Mouse (Mus musculus) embryo, embryonic 10 days (tissue): ENCODE measurements at regions not wholly inside any gene's neighbourhood (a gene's known extent, or its start where the extent isn't known, plus 50 kb on each side); places are given as distances from the start of the nearest gene placed in this dataset.

Experiments
- DNase-seq: peaks from one replicate; pipeline ENCODE4 v3.0.0-alpha.2; 2015; ENCODE audit warnings: low spot score

DNA sequence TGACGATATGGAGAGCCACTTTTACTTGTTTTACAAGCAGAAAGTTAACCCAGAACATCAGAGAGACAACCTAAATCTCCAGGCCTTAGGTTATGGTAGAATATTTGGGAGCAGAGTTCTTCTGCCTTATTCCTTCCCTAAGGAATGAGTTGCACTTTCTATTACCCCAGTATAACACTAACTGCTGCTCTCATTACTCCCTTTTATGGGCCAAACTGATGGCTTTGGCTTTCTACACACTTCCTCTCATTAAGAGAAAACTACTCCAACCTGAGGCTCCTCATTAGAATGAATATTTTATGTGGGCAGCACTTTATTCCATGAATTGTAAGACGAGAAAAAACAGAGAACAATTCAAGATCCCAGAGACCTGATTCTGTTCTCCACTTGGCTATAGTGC, 289.0 kb upstream of the Tnc start:
- DNase-seq: no peak

DNA sequence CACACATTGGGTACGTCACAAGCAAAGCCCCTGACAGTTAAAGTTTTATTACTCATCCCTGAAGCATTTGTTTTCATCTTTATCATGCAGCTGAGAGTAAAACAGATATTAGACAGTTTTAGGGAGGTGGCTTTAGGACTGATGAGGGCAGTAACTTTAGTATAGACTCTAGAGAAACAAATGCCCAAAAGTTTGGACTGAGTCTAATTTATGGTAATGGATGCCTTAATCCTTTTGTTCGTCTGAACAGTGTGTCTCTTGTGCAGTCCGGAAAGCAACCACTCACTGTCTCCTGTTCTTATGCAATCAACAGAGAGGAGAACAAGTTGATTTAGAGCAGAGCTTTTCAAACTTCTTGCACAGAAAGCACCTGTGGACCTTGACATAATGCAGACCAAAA, 283.4 kb upstream of the Tnc start:
- DNase-seq: peak; percentile 9

DNA sequence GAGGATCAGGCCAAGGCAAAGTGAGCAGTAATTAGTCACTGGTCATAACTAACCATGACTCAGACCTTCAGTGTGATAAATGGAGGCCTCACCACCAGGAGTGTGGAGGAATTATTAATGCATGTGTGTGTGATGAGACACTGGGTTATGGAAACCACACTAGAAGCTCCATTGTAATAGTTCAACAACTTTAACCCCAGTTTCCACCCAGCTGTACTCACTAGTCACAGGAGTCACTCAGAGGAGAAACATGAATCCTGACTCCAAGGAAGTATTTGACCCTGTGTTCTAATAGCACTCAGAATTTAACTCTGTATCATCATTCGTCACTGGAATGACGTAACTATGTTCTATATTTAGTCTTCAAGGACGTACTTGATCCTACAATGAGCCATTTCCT, 277.6 kb upstream of the Tnc start:
- DNase-seq: no peak

DNA sequence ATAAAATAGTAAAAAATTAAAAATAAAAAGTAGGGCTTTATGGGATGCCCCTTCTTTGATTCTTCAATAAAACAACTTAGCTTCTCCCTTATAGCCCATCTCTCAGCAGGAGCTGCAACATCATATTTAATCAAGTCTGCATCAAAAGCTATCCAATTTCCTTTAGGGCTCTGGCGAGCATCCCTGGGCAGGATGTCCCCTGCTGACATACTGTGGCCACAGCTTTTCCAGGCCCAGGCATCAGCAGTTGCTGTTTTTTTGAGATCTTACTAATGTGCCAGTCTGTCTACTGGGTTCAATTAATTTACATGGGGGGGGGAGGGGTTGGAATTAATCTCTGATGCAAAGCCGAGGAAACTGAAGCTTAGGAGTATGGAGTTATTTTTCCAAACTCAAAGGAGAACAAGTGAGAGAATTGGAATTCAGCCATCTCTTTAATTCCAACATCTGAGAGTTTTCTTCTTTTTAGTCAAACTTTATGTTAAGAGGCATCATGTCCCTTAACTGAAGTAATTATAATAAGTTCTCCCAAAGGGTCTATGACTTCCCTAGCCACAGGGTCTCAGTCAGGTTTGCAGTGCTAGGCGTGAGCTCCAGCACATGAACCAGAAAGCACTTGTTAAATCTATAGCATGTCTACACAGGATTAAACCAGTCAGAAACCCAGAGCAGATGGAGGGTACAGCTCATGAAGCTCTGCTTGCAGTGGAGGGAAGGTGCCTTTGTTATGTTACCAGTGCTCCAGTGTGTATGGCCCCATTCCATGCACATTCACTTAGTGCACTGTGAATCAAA, 269.9 kb upstream of the Tnc start:
- no peak for DNase-seq

DNA sequence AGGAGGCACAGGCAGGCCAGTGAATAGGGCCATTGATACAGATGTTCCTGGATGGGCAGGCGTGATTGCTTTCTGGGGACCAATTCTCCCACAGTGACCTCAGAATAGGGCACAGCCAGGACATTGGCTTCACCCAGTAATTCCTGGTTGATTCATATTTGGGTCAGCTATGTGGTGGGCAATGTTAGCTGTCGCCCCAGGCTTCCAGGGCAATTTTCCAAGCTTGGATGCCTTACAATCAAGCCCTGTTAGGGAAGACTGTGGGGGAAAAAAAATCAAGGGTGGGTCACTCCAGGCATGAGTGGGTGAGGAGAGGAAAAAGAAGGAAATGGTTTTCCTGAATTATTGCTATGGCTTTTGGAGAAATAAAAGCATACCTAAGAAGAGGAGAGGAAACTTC, 250.1 kb upstream of the Tnc start:
- no peak for DNase-seq

DNA sequence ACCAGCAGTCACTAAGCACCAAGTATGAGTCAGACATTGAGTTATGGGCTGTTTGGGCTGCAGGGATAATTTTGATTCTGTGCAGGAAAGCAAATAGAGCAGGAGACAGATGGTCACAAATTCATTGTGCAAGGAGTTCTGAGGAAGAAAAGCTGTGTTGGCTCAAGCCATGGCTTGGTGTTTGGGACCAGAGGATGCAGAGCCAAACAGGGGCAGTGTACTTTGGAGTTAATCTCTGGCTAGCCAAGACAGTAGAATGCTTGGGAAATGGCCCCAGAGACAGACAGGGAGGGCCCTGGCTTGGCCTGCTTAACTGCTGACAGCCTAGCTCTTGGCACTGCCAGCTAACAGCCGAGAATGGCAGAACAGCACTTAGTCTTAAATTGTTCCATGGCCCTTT, 235.7 kb upstream of the Tnc start:
- no peak for DNase-seq

DNA sequence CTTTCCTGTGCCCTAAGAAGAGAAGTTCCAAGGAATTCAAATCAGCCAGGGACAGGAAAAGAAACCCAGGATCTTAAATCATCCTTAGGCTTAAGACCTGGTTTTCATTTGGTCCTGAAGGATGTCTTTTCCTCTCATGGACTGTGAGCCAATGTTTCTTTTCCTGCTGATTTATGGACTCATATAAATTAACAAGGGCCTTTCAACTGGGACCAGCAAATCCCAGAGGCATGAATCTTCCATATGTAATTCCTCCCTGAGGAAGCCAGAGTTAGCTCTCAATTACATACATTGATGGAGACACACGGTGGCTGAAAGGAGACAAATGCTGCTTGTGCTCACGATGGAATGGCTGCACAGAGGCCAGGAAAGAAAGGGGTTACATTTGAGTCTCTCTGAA, 230.2 kb upstream of the Tnc start:
- peak; percentile 19 for DNase-seq

DNA sequence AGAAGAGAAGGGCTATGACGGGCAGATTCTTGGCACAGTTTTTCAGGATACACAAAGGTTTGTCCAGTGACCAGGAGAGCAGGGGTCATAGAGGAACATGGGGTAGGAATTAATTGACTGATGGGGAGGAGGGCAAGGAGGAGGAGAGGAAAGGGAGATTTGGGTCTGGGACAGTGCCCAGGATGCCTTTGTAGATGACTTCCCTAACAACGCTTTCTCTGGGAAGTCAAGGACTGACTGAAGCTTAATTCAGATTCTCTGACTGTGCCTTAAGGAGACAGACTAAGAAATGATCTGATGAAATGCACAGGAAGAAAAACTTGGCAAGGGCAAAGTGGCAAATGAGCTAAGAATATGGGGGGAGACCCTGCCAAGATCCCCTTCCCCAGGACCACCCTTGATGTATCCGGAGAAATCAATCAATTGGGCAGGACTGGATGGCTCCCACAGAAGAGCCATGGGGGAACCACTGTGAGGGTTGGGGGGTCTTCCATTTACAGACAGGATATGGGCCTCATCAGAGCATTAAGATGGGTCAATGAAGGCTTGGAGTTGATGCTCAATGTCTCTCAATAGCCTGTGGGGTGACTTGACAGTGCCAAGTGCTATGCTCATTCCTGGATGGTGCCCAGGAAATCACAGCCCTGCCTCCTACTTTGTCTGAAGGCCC, 227.6 kb upstream of the Tnc start:
- DNase-seq: no peak

DNA sequence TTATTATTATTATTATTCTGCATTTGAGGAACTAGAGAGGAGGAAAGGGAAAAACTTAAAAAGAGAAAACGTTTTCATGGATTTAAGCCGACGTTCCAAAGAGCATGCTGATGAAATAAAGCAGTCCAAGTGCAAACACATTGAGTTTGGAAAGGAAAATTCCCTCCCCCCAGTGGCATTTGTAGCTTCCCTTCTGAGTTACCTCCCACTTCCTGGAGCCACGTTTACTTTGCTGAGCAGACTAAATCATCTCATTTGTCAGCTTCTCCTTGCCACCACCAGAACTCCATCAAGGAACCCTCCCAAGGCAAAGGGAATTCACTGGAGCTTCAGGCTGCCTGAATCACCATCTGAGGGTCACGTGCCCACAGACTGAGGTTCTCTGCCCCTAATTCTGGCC, 223.0 kb upstream of the Tnc start:
- DNase-seq: peak; percentile 17

DNA sequence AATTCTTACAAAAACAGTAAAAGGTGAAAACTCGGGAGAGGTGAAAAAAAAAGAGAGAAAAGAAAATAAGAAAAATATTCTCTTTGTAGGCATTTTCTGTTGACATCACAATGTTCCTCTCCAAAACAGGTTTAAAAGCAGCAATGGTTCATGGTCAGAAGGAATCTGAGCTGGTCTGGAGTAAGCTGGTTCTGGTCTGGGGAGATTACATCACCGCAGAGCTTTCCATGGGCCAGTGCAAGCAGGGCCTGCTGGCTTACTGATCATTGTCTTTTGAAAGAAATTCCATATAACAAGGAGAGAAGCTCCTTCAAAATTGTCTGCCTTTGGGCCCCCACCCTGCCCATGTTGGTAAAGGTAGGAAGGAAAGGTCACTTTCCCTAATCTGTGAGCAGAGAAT, 222.3 kb upstream of the Tnc start:
- DNase-seq: no peak

DNA sequence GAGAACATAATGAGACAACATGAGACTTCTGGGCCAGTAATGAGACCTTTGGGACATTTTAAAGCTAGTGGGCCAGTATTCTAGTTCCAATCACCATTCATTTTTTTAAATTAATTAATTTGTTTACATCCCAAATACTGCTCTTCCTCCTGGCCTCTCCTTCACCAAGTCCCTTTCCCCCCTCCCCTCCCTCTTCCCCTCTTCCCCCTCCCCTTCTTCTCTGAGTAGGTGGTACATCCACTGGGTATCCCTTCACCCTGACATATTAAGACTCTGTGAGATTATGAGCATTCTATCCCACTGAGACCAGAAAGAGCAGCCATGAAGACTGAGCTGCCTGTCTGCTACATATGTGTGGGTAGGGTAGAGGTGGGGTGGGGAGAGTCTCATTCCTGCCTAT, 213.7 kb upstream of the Tnc start:
- DNase-seq: no peak

DNA sequence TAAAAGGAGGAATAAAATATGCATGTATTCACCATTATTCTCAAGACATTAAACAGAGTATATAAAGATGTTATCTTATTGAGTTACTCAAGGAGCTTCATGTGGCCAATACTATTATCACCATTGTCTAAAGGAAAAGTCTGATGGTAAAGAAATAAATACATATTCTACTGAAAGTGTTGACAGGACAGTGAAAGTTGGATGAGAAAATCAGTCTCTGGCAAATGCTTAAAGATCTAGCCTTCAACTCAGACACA, 213.3 kb upstream of the Tnc start:
- DNase-seq: no peak

DNA sequence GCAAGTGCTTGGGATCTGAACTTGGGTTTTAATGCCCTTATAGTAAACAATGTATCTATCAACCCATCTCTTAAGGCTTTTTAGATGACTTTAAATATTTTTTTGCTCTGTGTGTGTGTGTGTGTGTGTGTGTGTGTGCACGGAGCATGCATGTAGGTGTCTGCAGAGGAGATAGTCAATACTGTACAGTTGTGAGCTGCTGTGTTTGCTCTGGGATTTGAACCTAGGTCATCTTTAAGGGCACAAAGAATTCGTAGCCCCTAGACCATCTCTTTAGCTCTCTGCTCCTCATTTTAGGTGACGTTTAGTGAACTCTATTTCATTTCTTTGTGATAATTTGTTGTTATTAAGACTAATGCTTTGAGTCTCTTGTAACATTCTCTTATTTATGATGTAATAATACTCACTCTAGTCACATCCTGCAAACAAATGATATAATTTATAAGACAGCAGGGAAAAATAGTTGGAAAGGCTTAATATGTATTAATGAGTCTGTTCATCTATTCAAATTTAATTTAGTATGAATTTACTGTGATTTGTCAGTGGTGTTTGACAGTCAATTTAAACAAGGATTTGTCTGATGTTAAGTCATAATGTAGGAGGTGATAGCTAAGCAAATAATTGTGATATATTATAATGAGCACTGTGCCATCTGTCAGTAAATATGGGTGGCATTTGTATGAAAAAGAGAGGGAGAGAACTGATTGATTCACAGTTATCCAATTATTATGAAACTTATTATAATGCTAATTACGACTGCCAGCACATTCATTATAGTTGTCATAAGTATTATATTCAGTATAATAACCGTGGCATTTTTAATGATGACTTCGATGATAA, 212.8 kb upstream of the Tnc start:
- DNase-seq: no peak

DNA sequence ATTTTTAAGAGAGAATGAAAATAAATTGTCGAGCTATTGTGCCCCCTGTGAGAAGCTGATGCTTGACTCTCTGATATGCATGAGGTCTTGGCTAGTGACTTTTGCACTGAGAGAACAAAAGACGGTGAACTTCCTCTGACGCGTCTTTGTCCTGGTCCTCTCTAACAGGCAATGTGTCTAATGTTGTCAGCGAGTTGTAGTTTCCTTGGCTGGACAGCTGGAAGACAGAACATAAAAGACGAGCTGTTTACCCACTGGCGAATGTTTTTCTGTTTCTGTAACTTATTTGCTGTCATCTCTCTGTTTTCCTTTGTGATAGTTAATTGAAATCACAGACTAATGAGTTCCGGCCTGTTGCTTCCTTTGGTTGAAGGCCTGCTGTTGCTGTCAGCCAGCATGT, 208.4 kb upstream of the Tnc start:
- DNase-seq: peak; percentile 35

DNA sequence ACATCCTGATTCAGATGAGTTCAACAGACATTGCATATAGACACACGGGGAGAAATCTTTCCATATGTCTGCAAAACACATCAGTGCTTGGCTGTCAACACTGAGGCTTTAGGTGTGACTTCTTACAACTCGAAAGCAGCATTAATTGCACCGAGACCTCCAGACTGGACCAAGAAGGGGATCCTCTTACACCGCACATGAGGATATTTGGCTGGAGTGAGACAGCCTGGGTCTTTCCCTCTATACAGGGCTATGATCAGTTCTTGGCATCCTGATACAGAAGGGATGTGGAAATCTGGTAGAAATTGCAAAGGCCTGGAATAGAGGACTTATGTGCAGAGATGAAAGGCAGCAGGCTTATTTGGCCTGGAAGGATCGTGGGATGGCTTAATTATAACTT, 203.9 kb upstream of the Tnc start:
- no peak for DNase-seq

DNA sequence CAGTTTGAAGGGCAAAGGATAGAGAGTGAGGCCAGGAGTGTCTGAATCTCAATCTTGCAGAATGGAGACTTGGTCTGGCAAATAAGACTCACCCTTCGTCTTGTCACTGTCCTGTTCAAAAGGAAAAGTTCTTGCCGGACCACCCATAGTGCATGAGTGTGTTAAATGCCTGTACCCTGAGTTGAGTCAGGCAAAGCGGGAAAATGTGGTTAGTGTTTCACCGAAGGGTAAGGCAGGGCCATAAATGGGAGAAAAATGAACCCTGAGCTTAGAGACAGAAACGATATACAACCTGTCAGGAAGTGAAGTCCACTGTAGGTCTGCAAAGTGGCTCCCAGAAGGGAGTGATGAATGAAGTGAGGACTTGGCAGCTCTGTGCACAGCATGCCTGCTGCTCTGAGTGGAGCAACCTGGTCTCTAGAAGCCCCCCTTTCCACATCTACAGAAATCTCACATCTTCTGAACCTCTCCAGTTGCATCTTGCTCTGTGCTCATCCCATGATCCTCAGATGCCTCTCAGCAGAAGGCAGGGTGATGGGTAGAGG, 191.5 kb upstream of the Tnc start:
- peak; percentile 11 for DNase-seq

DNA sequence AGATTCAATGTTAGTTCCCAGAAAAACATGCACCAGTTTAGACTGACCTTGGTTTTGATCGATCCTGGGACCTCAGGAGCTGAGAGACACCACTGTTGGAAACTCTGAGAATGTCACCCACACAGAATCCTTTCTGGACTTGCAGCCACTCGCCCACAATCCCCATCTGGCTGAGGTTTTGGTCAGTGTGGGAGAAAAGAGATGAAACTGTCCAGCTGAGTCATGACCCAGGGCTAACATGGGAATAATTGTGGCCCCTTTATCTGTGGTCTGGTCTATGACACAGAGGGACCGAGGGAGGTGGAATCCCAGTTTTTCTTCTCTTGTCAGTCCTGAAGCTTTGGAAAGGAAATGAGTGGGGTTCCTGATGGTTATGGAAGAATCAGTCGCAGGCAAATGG, 188.7 kb upstream of the Tnc start:
- DNase-seq: no peak

DNA sequence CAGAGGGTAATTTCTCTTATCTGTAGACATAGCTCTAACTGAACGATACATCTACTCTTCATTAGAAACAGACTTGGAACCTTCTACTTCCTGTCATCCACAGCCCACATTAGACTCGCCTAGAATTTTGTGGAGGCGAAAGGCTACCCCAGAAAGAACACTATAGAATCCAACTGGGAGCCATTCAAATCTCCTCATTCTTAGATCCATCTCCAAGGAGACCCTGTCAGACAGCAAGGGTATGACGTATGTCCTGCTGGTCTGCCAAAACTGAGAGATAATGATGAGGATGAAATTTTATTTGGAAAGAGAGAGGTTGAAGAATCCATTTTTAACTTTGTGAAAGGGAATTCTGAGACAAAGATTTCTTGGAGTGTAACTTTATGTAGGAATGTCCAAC, 185.3 kb upstream of the Tnc start:
- DNase-seq: no peak

DNA sequence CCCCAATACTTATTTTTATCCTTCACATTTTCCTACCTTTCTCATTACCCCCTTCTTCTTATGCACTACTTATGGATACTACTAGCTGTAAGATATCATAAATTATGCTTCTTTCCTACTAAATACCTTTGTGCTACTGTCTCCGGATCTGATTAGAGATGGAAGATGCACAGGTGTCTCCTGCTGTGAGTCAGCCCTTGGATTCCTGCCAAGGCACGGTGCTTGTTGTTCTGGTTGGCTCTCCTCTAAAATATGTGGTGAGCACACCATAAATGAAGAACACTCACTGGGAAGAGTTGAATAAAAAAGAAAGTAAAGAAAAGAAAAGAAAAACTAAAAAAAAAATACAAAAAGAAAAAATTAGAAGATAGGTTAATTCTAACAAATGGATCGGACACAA, 181.5 kb upstream of the Tnc start:
- no peak for DNase-seq

DNA sequence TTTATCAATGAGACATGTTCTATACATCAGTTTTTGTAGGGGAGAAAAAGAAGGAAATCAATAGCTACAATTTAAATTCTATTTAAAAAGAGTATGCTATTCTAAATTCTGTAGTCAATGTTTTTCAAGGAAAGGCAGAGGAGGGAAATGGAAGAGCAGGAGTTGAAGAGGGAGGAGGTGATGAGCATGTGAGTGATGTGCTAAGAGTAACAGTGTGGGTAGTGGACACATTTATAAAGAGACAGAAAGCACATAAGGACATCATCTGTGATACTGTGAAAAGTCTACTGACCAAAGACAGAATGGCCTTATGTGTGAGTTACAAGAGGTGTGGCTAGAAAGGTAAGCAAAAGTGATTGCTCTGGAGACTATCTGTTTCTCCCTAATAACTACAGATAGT, 179.8 kb upstream of the Tnc start:
- DNase-seq: no peak

DNA sequence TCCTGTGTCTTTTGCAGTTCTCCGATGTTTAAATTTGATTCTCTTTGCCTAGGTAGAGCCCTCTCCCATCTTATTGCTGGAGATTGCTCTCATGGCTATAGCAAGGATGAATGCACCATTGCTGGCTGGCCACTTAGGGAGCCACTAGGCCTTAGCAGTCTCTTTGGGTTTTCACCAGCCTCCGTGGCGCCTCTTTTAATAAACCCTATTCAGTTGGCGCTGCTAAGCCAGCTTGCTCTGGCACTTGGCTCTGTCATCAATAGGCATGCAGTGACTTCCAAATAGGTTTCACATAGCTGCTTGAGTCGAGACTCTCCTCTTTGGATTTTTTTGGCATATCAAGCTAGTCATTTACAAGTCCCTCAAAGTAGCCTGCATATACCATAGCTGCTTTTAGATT, 178.1 kb upstream of the Tnc start:
- DNase-seq: no peak

DNA sequence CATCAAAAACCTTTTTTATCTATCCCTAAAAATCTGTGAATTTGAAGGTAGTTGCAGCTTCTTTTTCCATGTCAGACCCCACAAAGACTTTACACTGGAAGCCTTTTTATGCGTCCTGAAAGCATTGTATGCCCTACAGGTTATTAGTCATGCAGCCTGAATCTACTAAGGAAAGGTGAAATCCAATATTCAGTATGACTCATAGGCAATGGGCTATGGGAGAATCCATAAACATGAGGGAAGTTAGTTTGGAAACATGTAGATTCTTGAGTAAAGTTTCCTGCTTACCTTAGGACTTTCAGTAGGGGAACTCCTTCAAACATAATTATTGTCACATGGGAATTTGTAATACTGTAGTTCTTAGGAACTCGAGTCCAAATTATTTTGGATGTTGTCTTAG, 173.0 kb upstream of the Tnc start:
- DNase-seq: no peak
